Mouse (Mus musculus) CD8-positive naive resting alpha-beta T cell, adult 57 days (primary cell): ENCODE data around the gene Mettl25. TPM values are rescaled to one million over a fixed set of nuclear protein-coding genes. Genes with fewer than 3 reads are reported as not detected.

Source experiments
- total RNA-seq: library from RNA; stranded (reverse); gene quantifications from one replicate; pipeline ENCODE4 v1.2.4, GENCODE M21; 2023

Gene Mettl25
- 11.7 TPM for total RNA-seq

GRCm38 (mm10) chr10:105840928-105841888, at the start of gene Mettl25, which contains the start of gene Ccdc59:
Gene Mettl25 (minus strand): TSS chr10:105841380.
Gene Ccdc59 (plus strand): TSS chr10:105841067.

Other genes starting within 250 kb of the Mettl25 start
- gene Ccdc59, start 313 bp downstream of the Mettl25 start, total RNA-seq, result 49.6 TPM